Mouse (Mus musculus) urinary bladder, postnatal 36 days (tissue): ENCODE measurements around the gene Gna15.

Experiments
- DNase-seq, 2 experiments: peaks; one replicate each; pipeline ENCODE4 v3.0.0; 2022; ENCODE audit warnings: low spot score in 2 of 2, mixed read lengths in 1 of 2

The Gna15 gene

DNA sequence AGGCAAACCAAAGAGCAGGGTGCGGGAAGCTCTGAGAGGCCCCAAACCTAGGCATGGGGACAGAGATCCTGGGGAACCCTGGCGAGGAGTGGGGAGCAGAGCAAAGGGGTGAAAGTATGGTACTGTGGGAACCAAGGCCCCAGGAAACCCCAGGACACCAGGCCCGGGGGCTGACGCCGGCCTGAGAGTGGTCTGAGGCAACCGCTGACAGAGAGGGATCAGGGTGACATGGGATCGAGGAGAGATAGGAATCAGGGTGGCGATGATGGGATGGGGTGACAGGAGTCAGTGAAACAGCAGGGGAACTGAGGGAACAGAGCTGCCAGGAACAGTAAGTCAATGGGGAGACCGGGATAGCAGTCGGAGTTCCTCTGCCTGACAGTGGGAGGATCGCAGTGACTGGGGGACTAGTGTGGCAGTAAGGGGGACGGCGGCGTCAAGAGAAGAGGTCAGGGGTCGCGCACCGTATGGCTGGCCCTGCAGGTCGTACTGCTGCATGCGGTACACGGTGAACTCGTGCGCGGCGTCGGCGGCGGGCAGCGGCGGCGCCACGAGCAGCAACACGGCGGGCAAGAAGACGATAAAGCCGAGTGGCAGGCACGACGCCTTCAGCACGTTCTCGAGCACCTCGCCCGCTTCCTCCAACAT lies 28.3 kb downstream of the Gna15 start:
- DNase-seq = peak in 1 of 2 experiments; percentile 32

DNA sequence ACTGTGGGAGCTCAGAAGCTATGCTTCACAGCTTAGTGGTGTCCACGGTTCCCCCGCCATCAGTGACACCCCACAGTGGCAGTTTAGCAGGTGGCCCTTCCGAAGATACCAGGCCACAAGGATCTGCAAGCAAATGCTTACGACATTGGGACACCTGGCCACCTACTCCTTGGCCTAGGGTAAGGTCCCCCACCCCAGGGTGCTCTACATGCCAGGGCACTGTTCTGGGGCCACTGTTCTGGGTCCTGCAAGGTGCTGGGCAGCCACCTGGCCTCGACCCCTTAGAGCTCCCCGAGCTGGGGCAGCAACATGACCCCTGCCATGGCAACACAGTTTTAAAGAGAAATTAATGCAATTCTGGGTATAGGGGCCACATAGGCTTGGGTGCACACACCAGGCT lies 28.9 kb downstream of the Gna15 start:
- no peak for DNase-seq

DNA sequence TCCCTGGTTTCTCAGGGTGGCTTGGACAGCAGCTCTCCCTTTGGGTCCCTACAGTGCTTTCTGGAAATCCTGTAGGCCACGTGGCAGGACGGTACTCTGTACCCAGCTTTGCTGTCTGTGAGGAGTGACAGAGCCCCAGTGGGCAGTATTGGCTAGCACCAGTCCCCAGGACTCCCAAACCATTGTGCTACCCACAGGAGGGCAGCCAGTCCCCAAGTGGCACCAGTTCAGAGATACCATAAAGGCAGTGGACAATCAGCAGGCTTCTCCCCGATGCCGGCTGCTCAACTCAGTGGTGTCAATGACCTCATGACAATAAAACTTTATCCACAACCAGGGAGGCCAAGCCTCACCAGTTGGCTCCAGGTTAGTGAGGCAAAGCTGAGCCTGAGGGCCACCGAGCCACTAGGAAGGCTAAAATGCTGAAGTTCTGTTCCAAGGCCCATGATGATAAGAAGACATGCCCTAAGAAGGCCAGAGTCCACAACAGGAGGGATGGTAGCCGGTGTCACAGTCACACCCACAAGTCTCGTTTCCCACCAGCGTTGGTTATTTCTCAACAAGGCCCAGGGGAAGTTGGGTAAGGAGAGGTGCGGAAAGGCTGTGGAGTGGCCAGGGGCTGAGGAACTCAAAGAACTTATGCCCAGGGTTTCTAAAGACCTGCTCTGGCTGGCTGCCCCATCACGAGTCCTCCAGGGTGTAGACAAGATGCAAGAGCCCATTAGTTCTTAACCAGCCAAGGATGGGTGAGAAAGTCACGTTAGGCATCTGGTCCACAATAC lies 29.6 kb downstream of the Gna15 start:
- no peak for DNase-seq

DNA sequence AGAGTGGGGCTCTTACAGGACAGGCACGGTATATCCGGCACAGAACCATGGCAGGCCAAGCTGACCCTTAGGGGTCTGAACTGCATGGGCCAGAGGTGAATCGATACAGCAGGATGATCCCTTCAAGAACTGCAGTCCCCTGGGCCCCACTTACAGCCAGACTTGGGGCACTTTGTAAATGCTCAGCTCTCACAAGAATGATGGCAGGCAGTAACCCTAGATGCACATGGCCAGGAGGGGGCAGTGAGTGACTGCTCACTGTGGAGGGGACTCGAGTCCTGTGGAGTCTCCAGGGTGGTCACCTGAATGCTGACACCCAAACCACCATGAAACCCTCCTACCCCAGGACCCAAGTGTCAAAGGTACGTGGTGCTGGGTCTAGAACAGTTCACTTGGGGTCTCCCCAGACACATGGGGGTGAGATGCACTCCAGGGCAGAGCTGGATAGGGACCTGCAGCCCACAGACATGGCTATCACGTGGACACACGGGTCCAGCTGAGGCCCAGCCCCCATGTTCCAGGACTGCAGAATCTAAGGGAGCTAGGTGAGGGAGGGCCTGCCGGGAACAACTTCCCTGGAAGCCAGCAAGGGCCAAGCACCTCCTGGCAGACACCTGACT lies 30.3 kb downstream of the Gna15 start:
- no peak for DNase-seq

DNA sequence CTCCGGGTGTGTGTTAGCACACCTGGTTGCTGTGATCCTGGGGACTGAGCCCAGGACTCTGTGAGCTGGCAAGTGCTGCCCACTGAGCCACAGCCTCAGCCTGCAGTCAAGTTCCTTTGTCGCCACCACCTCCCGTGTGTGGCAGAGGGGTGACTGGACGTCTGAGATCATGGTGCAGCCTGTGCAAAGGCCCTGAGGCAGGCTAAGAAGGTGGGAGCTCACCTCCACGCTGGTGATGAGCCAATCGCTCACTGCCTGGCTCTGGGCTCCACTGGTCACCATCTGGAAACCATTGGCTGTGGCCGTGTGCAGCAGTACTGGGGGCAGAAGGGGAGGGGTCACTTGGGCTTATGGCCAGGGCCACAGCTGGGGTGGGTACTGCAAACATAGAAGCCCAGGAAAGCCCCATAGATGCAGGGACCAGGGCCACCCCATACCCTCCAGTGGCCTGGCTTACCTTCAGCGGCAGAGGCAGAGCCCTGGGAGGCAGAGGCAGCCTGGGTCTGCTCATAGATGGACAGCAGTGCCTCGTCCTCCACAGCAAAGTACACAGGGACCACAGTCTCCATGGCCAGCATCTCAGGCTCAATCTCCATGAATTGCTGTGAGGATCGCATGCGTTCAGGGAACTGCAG lies 31.3 kb downstream of the Gna15 start:
- no peak for DNase-seq

DNA sequence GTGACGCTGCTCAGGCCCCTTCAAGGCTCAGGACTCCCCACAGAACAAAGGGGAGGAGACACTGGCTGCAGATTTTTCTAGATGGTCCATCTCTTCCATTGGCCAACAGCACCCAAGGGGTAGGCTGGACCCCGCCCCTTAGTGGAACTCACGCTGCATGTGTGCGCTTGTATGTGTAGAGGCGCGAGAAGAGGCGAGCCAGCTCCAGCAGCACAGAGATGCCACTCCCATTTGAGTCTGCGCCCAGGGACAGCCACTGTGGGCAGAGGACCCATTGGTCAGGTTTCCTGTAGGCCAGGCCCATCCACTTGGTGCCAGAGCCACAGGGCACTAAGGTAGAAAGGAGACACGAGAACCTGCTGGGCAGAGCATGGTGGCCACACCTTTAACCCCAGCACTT lies 33.0 kb downstream of the Gna15 start:
- DNase-seq = no peak

DNA sequence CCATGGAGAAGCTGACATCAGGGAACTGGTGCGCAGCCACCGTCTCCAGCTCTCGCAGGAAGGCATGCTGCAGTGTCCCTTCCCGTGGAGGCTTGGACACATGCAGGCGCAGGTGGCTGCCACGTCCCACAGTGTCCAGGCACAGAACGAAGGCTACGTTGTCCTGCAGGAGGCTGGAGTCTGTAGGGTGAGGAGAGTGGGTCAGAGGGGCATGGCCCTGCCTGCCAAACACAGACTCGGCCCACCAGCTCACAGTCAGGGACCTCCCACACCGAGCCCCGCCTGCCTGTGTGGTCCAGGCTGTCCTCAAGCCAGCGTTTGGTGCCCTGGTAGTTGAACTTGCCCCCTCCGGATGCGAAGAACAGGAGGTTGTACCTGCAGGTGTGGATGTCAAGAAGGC lies 34.1 kb downstream of the Gna15 start:
- DNase-seq = no peak

DNA sequence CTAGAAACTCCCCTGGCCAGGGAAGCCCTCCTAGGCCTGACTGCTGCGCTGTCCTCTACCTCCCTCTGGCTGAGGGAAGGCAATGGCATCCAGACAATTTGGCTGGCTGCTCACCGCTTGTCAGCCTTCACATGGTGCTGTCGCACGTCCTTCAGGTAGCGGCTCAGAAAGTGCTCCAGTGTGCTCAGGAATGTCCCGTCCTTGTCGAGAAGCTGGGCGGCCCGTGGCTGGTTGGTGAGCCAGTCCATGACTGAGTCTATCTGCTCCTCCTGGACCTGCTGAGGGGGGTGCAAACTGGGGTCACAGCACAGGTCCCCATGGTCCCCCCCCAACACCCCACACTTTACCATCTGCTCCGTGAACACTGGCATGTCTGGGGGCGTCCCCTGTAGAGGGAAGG lies 35.9 kb downstream of the Gna15 start:
- no peak for DNase-seq

DNA sequence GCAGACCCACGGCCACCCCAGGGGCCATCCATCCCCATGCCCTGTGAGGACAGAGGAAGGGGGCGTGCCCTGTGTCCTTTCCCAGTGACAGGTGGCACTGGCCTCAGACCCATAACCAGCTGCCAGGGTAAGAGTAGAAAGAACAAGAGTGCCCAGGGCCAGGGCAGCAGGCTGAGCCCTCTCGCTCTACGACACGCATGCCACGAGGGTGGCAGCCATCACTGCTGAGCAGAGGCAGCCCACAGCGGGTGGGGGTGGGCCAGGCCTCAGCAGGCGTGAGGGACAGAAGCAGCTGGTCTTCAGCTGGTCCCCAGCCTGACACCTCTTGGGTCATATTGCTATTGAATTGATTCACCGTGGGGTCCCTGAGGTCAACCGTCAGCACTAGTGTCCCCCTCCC lies 37.5 kb downstream of the Gna15 start:
- DNase-seq = no peak

DNA sequence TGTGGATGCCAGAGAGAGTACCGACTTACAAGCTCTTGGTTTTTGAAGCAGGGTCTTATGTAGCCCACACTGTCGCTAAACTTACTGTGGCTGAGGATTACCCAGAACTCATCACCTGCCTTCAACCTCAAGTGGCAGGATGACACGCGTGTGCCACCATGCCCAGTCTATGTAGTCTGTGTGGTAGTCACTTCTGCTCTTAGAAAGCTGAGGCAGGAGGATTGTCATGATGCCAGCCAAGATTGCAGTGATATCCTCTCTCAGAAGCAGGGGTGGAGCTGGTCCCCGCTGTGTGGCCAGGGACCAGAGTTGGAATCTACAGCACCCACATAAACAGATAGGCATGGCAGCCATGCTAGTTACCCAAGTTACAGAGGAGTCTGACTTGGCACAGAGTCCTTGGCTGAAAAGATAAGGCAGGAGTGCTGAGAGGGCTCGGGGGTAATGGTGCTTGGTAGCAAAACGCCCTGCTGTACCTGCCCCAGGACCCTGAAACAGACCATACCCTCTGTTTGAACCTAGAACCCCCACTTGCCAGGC lies 38.5 kb downstream of the Gna15 start:
- DNase-seq = no peak

DNA sequence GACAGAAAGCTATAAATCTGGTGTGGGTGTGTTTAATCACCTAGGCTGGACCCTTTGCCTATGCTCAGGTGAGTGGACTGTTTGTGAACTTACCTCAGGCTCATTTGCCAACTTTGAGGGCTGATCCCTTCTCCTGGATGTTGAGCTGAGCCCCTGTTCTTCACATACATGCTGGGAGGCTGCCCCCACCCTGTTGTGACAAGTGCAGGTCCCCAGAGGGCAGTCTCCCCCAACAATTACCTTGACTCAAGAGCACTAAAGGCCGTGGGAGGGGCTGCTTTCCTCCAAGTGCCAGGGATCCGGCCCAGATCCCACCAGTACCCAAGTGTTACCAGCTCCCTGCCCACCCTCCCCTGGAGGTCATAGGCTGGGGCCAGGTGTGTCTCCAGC lies 39.0 kb downstream of the Gna15 start:
- no peak for DNase-seq

DNA sequence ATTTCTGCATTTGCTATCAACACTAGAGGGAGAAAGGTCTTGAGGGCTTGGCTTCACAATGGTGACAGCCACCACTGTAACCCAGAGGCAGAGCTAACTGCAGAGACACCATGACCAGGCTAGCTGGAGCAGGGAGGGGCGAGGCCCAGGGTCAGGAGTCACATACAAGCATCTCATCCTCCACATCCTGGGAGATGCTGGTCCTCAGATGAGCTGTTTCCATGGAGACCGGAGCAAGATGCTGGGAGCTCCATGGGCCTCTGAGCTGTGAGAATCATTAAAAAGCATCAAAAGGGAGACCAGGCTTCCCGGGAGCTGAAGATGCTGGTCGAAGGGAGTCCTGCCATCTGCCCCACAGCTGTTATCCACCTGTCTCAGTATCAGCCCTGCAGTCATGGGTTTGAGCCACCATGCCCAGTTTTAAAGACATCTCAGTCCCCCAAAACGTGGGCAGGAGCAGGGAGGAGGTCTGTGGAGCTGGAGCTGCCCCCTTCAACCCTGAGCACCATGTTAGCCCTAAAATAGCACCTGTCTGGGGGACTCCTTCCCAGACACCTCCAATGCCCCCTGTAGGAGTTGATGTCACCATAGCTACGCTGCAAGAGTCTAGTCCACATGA lies 39.5 kb downstream of the Gna15 start:
- no peak for DNase-seq

DNA sequence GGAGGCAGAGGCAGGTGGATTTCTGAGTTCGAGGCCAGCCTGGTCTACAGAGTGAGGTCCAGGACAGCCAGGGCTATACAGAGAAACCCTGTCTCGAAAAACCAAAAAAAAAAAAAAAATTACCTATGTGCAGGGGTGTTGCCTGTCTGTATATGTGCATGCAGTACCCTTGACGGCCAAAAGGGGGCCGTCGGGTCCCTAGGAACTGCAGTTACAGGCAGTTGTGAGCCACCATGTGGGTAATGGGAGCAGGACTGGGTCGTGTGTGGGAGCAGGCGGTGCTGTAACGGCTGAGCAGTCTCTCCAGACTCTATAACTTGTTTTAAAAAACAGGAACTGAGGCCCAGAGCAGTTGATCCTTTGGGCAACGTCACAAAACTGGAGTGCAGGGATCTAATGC lies 40.0 kb downstream of the Gna15 start:
- no peak for DNase-seq

DNA sequence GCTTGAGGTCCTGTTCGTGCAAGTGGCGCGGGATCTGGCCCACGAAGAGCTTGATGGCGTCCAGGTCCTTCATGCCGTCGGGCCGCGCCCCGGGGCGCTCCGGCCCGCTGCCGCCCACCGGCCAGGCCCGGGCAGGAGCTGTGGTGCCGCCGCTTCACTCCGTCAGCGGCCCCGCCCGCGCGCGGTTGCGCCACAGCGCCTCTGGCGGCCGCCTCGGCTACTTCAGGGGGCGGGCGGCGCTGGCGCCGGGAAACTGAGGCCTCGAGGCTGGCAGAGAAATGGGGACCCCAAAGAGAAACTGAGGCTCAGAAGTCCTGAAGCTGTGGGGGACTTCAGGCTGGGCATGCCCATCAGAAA lies 41.5 kb downstream of the Gna15 start, which contains the start of gene Celf5:
Gene Celf5, minus strand, starts transcription at position 177 of the 357 bp plus-strand sequence.
- peak in 1 of 2 experiments; percentile 42 for DNase-seq

DNA sequence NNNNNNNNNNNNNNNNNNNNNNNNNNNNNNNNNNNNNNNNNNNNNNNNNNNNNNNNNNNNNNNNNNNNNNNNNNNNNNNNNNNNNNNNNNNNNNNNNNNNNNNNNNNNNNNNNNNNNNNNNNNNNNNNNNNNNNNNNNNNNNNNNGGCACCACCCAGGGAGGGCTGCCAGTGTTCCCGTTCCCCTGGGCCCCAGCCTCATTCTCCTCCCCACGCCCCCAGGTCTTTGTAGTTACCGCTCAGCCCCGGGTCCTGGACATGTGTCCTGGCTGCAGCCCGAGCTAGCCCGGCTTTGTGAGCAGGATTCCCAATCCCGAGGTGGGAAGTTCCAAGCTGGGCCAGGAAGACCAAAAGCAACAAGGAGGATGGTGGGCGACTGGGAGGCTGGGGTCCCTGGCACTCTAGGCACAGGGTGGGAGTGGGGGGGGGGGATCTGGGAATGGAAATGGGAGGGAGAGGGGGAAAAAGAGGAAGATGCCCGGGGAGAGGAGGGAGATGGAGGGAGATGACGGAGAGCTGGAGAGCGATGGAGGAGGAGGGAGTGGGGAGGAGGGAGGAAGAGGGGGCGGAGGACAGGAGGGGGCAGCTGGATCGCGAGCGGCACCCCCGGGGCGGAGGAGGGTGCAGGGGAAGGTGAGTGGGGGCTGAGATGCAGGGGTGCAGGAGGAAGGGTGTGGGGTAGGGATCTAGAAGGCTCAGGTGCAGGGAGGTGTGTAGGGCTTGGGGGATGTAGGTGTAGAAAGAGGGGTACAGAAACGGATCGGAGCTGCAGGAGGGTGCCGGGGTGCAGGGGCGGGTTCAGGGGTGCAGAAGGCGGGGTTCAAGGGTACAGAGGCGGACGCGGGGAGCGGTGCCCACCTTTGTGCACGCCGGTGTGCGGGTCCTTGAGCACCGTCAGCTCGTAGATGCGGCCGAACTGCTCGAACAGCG lies 42.2 kb downstream of the Gna15 start:
- no peak for DNase-seq

DNA sequence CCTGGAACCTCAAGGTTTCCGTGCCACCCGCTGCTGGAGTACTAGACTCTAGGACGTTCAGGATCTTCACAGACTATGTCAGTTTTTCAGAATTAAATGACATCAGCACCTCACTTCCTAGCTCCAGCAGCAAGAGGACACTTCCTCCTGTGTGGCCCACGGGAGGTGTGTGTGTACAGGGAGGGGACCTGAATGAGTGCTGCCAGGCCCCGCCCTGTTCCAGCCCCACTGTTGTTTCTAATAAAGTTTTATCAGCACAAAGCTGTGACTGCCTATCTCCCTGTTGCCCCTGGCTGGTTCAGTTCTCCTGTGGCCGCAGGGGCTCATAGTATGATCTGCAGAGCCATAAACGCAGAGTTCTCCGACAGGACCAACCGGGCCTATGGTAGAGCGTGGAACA lies 49.6 kb downstream of the Gna15 start:
- DNase-seq = no peak

DNA sequence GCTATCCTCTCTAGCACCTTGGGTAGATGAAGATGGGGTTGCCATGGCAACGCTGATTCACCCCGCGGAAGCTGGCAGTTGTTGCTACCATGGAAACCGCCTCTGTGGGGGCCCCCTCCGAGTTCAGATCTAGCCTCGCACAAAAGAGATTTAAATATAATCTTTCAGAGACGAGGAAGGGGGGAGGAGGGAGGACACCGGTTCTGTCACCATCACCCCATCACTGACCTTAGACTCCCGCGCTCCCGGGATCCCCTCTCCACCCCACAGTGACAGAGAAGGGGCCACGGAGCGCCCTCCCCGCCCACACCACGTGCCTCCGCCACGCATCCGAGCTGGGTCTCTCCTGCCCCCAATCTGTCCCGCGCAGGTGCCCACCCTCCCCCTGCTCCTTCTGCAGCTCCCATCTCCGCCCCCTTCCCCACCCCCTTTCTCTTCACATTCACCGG lies 51.0 kb downstream of the Gna15 start:
- no peak for DNase-seq

DNA sequence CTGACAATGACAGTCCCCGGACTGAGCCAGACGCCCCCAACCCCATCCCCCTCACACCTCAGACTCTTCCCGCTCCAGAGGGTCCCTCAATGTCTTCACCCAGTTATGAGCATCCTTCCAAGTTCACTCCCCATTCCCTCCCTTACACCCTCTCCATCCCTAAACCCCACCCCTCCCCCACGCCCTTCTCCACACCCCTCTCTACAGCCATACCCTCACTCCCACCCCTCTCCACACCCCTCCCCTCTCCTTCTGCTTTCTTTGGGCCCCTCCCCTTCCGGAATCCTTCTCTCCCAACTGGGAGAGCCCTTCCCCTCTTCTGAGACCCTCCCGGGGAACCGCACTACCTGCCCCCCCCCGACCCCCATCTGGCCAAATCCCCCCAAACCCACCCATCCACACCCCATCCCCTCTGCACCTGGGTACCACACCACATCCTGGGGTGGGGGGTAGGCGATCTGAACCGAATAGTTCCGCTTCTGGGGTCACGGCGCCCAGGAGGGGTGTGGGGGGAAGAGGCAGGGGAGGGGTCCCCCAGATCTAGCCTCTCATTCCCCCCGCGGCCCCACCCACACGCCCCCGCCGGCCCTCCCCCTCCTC lies 51.5 kb downstream of the Gna15 start:
- no peak for DNase-seq

DNA sequence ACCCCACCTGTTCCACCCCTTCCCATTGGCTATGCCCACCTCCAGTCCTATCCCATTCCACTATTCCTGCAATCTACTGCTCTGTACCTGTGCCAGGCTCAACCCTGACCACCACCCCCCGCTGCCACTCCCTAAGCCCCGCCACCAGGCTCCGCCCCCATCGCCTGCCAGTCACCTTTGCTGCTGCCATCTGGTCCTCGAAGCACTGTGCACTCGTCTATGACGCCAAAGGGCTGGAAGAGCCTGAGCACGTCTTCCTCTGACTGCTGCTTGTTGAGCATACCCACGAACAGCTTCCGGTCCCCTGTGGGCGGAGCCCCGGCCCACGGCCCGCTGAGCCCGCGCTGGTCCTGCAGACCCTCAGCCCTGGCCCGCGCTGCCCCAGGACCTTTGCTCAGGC lies 53.6 kb downstream of the Gna15 start:
- DNase-seq = no peak

DNA sequence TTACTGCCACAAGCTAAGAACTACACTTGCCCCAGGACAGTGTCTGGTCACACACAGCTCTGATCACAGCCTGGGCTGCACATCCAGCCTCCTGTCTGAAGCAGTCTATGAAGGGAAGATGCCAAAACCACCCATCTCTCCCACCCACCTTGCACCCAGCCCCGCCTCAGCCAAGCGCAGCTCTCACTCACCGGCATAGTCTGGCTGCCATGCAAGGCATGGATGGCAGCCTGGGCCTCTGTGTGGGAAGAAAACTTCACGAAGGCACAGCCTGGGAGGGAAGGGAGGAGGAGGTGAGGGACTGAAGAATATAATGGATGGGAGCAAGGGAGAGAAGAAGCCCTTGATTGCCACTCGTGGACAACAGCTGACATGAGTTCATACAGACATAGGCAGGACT lies 54.8 kb downstream of the Gna15 start:
- no peak for DNase-seq
